Mouse (Mus musculus): ENCODE results near the gene Rtca.

Rtca gene

GRCm38 (mm10) chr3:116476686-116477298 is 31.2 kb downstream of the Rtca start:
- no peak for DNase-seq (ENCODE audit: low spot score)

GRCm38 (mm10) chr3:116474602-116475001 is 33.4 kb downstream of the Rtca start:
- no peak for DNase-seq (ENCODE audit: low spot score)

- no peak for DNase-seq (ENCODE audit: low spot score)
Measured at GRCm38 (mm10) chr3:116465709-116466108, 42.3 kb downstream of the Rtca start.

GRCm38 (mm10) chr3:116464318-116464717 is 43.7 kb downstream of the Rtca start:
- DNase-seq (ENCODE audit: low spot score): no peak

- DNase-seq (ENCODE audit: low spot score): no peak
Measured at GRCm38 (mm10) chr3:116461053-116461452, 47.0 kb downstream of the Rtca start.

GRCm38 (mm10) chr3:116454529-116454928 is 53.5 kb downstream of the Rtca start:
- DNase-seq (ENCODE audit: low spot score): no peak

- no peak for DNase-seq (ENCODE audit: low spot score)
Measured at GRCm38 (mm10) chr3:116450741-116451140, 57.3 kb downstream of the Rtca start.

GRCm38 (mm10) chr3:116444327-116444726 is 63.7 kb downstream of the Rtca start:
- DNase-seq (ENCODE audit: low spot score): no peak

- DNase-seq (ENCODE audit: low spot score): no peak
Measured at GRCm38 (mm10) chr3:116442788-116443187, 65.2 kb downstream of the Rtca start.

GRCm38 (mm10) chr3:116441518-116442205 is 66.3 kb downstream of the Rtca start:
- DNase-seq (ENCODE audit: low spot score): no peak

- DNase-seq (ENCODE audit: low spot score): no peak
Measured at GRCm38 (mm10) chr3:116440066-116440997, 67.7 kb downstream of the Rtca start.
